In genomic region chr7:89336434-89336833, GRCm38 (mm10) we compare ENCODE assay signal across 15 mouse cellular contexts.
A peak's percentile ranks its signal among the peaks of the same experiment; 100 is the strongest.
DNase-seq lines count a peak whose midpoint lies in the region; ATAC-seq and TF ChIP-seq lines count a peak whose summit lies in the region.
"Had no signal": no experiment of that assay in that cellular context is flagged by ENCODE, and none has a peak within 500 bp of the region (broad histone marks: within the 10 kb centered on the region; RNA-seq: fewer than 3 reads in every experiment).

No protein-coding gene starts in this region.

- no peak overlapping the region for H3K27ac ChIP-seq in gastrocnemius, adult 2 months
- no peak overlapping the region for H3K27ac ChIP-seq in limb, embryonic 13.5 days
- no peak overlapping the region for H3K27ac ChIP-seq in limb, embryonic 10.5 days
- no peak overlapping the region for H3K27ac ChIP-seq in intestine, embryonic 16.5 days (ENCODE audit: low read length)
- no peak overlapping the region for H3K27ac ChIP-seq in stomach, embryonic 15.5 days
- H3K27ac ChIP-seq: kidney, embryonic 15.5 days; limb, embryonic 12.5 days had no signal

- H3K4me3 ChIP-seq in gastrocnemius, adult 2 months = peak overlapping the region; percentile 85
- no peak overlapping the region for H3K4me3 ChIP-seq in limb, embryonic 13.5 days
- H3K4me3 ChIP-seq in limb, embryonic 10.5 days = no peak overlapping the region
- H3K4me3 ChIP-seq in intestine, embryonic 16.5 days (ENCODE audit: low read length) = no peak overlapping the region
- H3K4me3 ChIP-seq in stomach, embryonic 15.5 days (replicated peaks) = no peak overlapping the region
- H3K4me3 ChIP-seq: limb, embryonic 12.5 days had no signal

- no peaks in the 10 kb centered on the region for H3K27me3 ChIP-seq in limb, embryonic 13.5 days
- H3K27me3 ChIP-seq in limb, embryonic 10.5 days (ENCODE audit: low read depth, poor library complexity, severe bottlenecking) = no peaks in the 10 kb centered on the region
- no peaks in the 10 kb centered on the region for H3K27me3 ChIP-seq in intestine, embryonic 16.5 days (replicated peaks; ENCODE audit: control insufficient read depth, insufficient read depth, low read length)
- H3K27me3 ChIP-seq in stomach, embryonic 15.5 days (replicated peaks) = no peaks in the 10 kb centered on the region
- H3K27me3 ChIP-seq: kidney, embryonic 15.5 days; limb, embryonic 12.5 days had no signal

- H3K4me2 ChIP-seq in limb, embryonic 13.5 days (replicated peaks) = 0 out of 2 replicates have a peak overlapping the region, but pooled peaks have one; percentile 92
- peak overlapping the region; percentile 70; the same call in 1 of the 2 replicates for H3K4me2 ChIP-seq in intestine, embryonic 16.5 days (ENCODE audit: low read depth, low read length)
- H3K4me2 ChIP-seq in stomach, embryonic 15.5 days = peak overlapping the region; percentile 77

- H3K4me1 ChIP-seq in limb, embryonic 13.5 days = peaks cover 22% of the 10 kb centered on the region
- peaks cover 17% of the 10 kb centered on the region for H3K4me1 ChIP-seq in limb, embryonic 10.5 days
- H3K4me1 ChIP-seq in intestine, embryonic 16.5 days (ENCODE audit: control insufficient read depth, insufficient read depth, low read length) = no peaks in the 10 kb centered on the region; the same call in 1 of the 2 replicates
- H3K4me1 ChIP-seq in stomach, embryonic 15.5 days = peaks cover 9% of the 10 kb centered on the region; the same call in 1 of the 2 replicates

- no peaks in the 10 kb centered on the region for H3K36me3 ChIP-seq in limb, embryonic 13.5 days
- 0 out of 2 replicates have a peak, but pooled peaks cover under 1% of the 10 kb centered on the region for H3K36me3 ChIP-seq in limb, embryonic 10.5 days
- no peaks in the 10 kb centered on the region for H3K36me3 ChIP-seq in intestine, embryonic 16.5 days (ENCODE audit: control insufficient read depth, insufficient read depth, low read length)
- no peaks in the 10 kb centered on the region for H3K36me3 ChIP-seq in stomach, embryonic 15.5 days
- H3K36me3 ChIP-seq: kidney, embryonic 15.5 days; limb, embryonic 12.5 days had no signal

- DNase-seq in gastrocnemius, adult 2 months = no peak
- no peak for DNase-seq in gastrocnemius, postnatal 4 days (ENCODE audit: low spot score in 2 of 2)
- no peak for DNase-seq in limb, embryonic 10.5 days (ENCODE audit: low spot score)
- no peak for DNase-seq in spleen, postnatal 10 days (ENCODE audit: low spot score in 2 of 2)
- DNase-seq: cerebellum, adult 9-10 months; layer of hippocampus, adult 9-11 months; lung, postnatal 14 days; spleen, adult 18-20 months had no signal

- ATAC-seq in limb, embryonic 13.5 days (ENCODE audit: low FRiP score, low read depth) = no peak
- no peak for ATAC-seq in intestine, embryonic 16.5 days
- ATAC-seq in stomach, embryonic 15.5 days (ENCODE audit: insufficient read depth, low FRiP score, low read depth) = no peak
- ATAC-seq in inflammation-experienced regulatory T-cells, adult 6 months = no peak
- ATAC-seq: activated CD4-positive, CD25-positive, alpha-beta regulatory T cell, adult 4 months had no signal

- H3K9ac ChIP-seq in limb, embryonic 13.5 days = no peak overlapping the region
- no peak overlapping the region for H3K9ac ChIP-seq in intestine, embryonic 16.5 days (ENCODE audit: low read depth, low read length)
- H3K9ac ChIP-seq in stomach, embryonic 15.5 days = no peak overlapping the region
- H3K9ac ChIP-seq: kidney, embryonic 15.5 days; limb, embryonic 12.5 days had no signal

- no peak for TF ChIP-seq CTCF in gastrocnemius, adult 2 months (IDR thresholded peaks at IDR 0.05)

- intact Hi-C loops in gastrocnemius, adult 2 months (cut with DNase I) = loop anchor here (5.0 kb wide), 1 partner anchor 81 kb away; no protein-coding TSS in a partner anchor

- WGBS in limb, embryonic 13.5 days = 96% methylated on average over 1 of the region's 1 CpGs
- WGBS in limb, embryonic 10.5 days = 93% methylated on average over 1 of the region's 1 CpGs
- 81% methylated on average over 1 of the region's 1 CpGs for WGBS in intestine, embryonic 16.5 days
- WGBS in stomach, embryonic 15.5 days = 74% methylated on average over 1 of the region's 1 CpGs

- no peaks in the 10 kb centered on the region for H3K9me3 ChIP-seq in limb, embryonic 13.5 days
- no peaks in the 10 kb centered on the region for H3K9me3 ChIP-seq in limb, embryonic 10.5 days (replicated peaks)
- H3K9me3 ChIP-seq in intestine, embryonic 16.5 days (ENCODE audit: control insufficient read depth, low read length) = no peaks in the 10 kb centered on the region
- no peaks in the 10 kb centered on the region for H3K9me3 ChIP-seq in stomach, embryonic 15.5 days
- H3K9me3 ChIP-seq: kidney, embryonic 15.5 days; limb, embryonic 12.5 days had no signal
